Mouse (Mus musculus) ES-E14 (cell line): ENCODE measurements at regions not wholly inside any gene's neighbourhood (a gene's known extent, or its start where the extent isn't known, plus 50 kb on each side); places are given as distances from the start of the nearest gene placed in this dataset.

ENCODE experiments used
- ZC3H11A ChIP-seq: IDR thresholded peaks from 2 replicates; pipeline ENCODE4 v1.6.1; 2012; ENCODE audit warnings: low read depth, mild to moderate bottlenecking, inconsistent platforms, low read length, borderline replicate concordance
- ZNF384 ChIP-seq: IDR thresholded peaks from 2 replicates; pipeline ENCODE4 v1.6.1; 2012; ENCODE audit warnings: low read depth, low read length, inconsistent platforms

- TF ChIP-seq ZNF384 (no peak), ZC3H11A (no peak)
Measured at GRCm38 (mm10) chr15:5495187-5495849, 251.3 kb upstream of the Ptger4 start.
